ENCODE assay signal across 8 mouse cellular contexts in the genomic region with DNA sequence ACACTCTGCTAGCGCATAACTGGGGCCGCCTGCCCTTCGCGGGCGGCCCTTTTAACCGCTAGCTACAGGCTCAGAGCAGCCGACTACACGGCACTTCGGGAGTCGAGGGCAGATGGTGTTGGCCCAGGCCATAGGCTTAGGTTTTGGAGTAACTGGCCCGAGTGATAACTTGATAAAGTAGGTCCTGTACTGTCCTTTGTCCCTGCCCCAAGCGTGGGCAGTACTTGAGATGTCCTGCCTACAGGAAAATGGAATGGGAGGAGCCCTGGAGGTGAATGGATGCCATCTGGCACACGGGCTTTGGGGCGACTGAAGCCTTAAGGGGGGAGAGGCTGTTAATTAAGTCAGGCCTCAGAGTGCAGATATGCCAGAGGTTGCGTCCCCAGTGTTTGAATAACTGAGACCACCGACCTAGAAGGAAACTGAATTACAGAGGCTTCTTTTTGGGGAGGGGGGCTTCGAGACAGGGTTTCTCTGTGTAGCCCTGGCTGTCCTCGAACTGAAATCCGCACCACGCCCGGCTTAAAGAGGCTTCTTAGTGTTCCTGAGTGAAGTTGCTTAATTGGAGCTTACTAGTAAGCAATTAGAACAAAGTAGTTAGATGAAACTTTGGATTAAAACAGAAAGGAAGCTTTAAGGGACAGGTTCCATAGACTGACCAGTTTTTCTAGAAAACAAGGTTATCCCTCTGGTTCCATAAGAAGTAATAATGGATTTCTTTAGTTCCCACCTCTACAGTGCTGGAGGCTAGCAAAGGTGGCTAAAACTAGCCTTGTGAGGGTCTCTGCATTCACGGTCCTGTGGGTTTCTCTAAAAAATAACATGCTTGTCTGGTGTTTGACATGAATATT. TPM values are rescaled to one million over a fixed set of nuclear protein-coding genes. Genes with fewer than 3 reads are reported as not detected.
DNase-seq lines count a peak whose midpoint lies in the region; ATAC-seq and TF ChIP-seq lines count a peak whose summit lies in the region.

No protein-coding gene starts in this region.

- peak overlapping the region; percentile 85 for H3K27ac ChIP-seq in CH12.LX (ENCODE audit: insufficient read depth, low read depth)
- H3K27ac ChIP-seq in bone marrow macrophage, adult 2 months (ENCODE audit: insufficient read depth, low read depth, low read length): peak overlapping the region; percentile 96
- peak overlapping the region; percentile 96 for H3K27ac ChIP-seq in embryonic fibroblast, embryonic 13.5 days (ENCODE audit: insufficient read depth, low read length)
- peak overlapping the region; percentile 99 for H3K27ac ChIP-seq in heart, embryonic 10.5 days
- peak overlapping the region; percentile 95 for H3K27ac ChIP-seq in liver, adult 2 months (replicated peaks; ENCODE audit: insufficient read depth, low read depth, low read length)
- peak overlapping the region; percentile 97 for H3K27ac ChIP-seq in midbrain, embryonic 16.5 days (ENCODE audit: low read length)
- peak overlapping the region; percentile 97 for H3K27ac ChIP-seq in stomach, embryonic 16.5 days (ENCODE audit: low read length)

- H3K79me2 ChIP-seq in CH12.LX (replicated peaks; ENCODE audit: control insufficient read depth, extremely low read depth, insufficient read depth, poor library complexity, severe bottlenecking): no peaks in the 10 kb centered on the region
- no peaks in the 10 kb centered on the region for H3K79me2 ChIP-seq in liver, adult 2 months (ENCODE audit: control insufficient read depth, insufficient read depth, low read length)

- H3K4me3 ChIP-seq in CH12.LX (replicated peaks in 1 of 3; ENCODE audit: low read depth in 2 of 3, low read length in 2 of 3, poor library complexity in 1 of 3): peak overlapping the region; percentile 68 to 83 (median 78)
- H3K4me3 ChIP-seq in bone marrow macrophage, adult 2 months (ENCODE audit: insufficient read depth, low read length): peak overlapping the region; percentile 100
- H3K4me3 ChIP-seq in embryonic fibroblast, embryonic 13.5 days (ENCODE audit: insufficient read depth, low read length): peak overlapping the region; percentile 97
- H3K4me3 ChIP-seq in heart, embryonic 10.5 days: peak overlapping the region; percentile 89
- H3K4me3 ChIP-seq in liver, adult 2 months (ENCODE audit: insufficient read depth, low read depth, low read length): peak overlapping the region; percentile 96
- peak overlapping the region; percentile 75 for H3K4me3 ChIP-seq in midbrain, embryonic 16.5 days (ENCODE audit: low read depth, low read length)
- H3K4me3 ChIP-seq in stomach, embryonic 16.5 days (replicated peaks; ENCODE audit: low read length): peak overlapping the region; percentile 90

- H3K27me3 ChIP-seq in CH12.LX (replicated peaks): no peaks in the 10 kb centered on the region
- no peaks in the 10 kb centered on the region for H3K27me3 ChIP-seq in heart, embryonic 10.5 days (ENCODE audit: insufficient read depth, poor library complexity, severe bottlenecking)
- no peaks in the 10 kb centered on the region for H3K27me3 ChIP-seq in liver, adult 2 months (ENCODE audit: control insufficient read depth, insufficient read depth, low read length)
- no peaks in the 10 kb centered on the region for H3K27me3 ChIP-seq in midbrain, embryonic 16.5 days (ENCODE audit: control insufficient read depth, insufficient read depth, low read depth, low read length)
- H3K27me3 ChIP-seq in stomach, embryonic 16.5 days (ENCODE audit: control insufficient read depth, insufficient read depth, low read length): no peaks in the 10 kb centered on the region

- dilution Hi-C loops in CH12.LX (cut with MboI; ENCODE audit: extremely low pct_ligation_motif_present, extremely low pct_unique_long_range_greater_than_20kb, low sequenced_read_pairs): no loop called here

- peaks cover 0 to 6% of the 10 kb centered on the region in 2 experiments for H3K36me3 ChIP-seq in CH12.LX (replicated peaks in 1 of 2; ENCODE audit: control insufficient read depth in 1 of 2, insufficient read depth in 1 of 2, low read length in 1 of 2)
- 0 out of 2 replicates have a peak, but pooled peaks cover 2% of the 10 kb centered on the region for H3K36me3 ChIP-seq in heart, embryonic 10.5 days
- H3K36me3 ChIP-seq in liver, adult 2 months (ENCODE audit: control insufficient read depth, insufficient read depth, low read length): peaks cover 6% of the 10 kb centered on the region; the same call in 1 of the 2 replicates
- peaks cover 4% of the 10 kb centered on the region; the same call in 1 of the 2 replicates for H3K36me3 ChIP-seq in midbrain, embryonic 16.5 days (ENCODE audit: control insufficient read depth, insufficient read depth, low read length)
- no peaks in the 10 kb centered on the region for H3K36me3 ChIP-seq in stomach, embryonic 16.5 days (ENCODE audit: control insufficient read depth, insufficient read depth, low read length)

- H3K4me2 ChIP-seq in CH12.LX (ENCODE audit: insufficient read depth, low read depth, poor library complexity, severe bottlenecking): peak overlapping the region; percentile 69
- H3K4me2 ChIP-seq in midbrain, embryonic 16.5 days (ENCODE audit: low read length): peak overlapping the region; percentile 72
- H3K4me2 ChIP-seq in stomach, embryonic 16.5 days (ENCODE audit: low read depth, low read length): peak overlapping the region; percentile 57

- TF ChIP-seq POLR2A in CH12.LX (IDR thresholded peaks at IDR 0.05; ENCODE audit: low read depth, low read length): peak; percentile 68
- 0 out of 2 replicates have a peak, but pooled peaks have one; percentile 13 for TF ChIP-seq POLR2A in bone marrow macrophage, adult 2 months (IDR thresholded peaks at IDR 0.05; ENCODE audit: borderline replicate concordance, low read depth, low read length)
- TF ChIP-seq POLR2A in embryonic fibroblast, embryonic 13.5 days (IDR thresholded peaks at IDR 0.05; ENCODE audit: low read depth, low read length): peak; percentile 80
- TF ChIP-seq POLR2A in liver, adult 2 months (IDR thresholded peaks at IDR 0.05; ENCODE audit: extremely low read depth, insufficient read depth, low read length): peak; percentile 80; the same call in 1 of the 2 replicates

- peak; percentile 63 for DNase-seq in CH12.LX (ENCODE audit: extremely low read depth)
- DNase-seq in heart, embryonic 10.5 days (ENCODE audit: low spot score): peak; percentile 88
- peak; percentile 83 for DNase-seq in kidney, adult 9 months
- DNase-seq in liver, adult 2 months (ENCODE audit: extremely low read depth, low read depth, low spot score): peak; percentile 91

- TF ChIP-seq RAD21 in CH12.LX (IDR thresholded peaks at IDR 0.05; ENCODE audit: low read depth, low read length): no peak

- 3% methylated on average over 22 of the region's 22 CpGs for WGBS in heart, embryonic 10.5 days
- WGBS in liver, adult 2 months: 3% methylated on average over 22 of the region's 22 CpGs
- WGBS in midbrain, embryonic 16.5 days: under 1% methylated on average over 22 of the region's 22 CpGs
- 3% methylated on average over 22 of the region's 22 CpGs for WGBS in stomach, embryonic 16.5 days

- ATAC-seq in midbrain, embryonic 16.5 days: peak; percentile 81
- ATAC-seq in stomach, embryonic 16.5 days (ENCODE audit: insufficient read depth, low FRiP score): peak; percentile 49

- no peak for TF ChIP-seq CTCF in CH12.LX (conservative IDR thresholded peaks at IDR 0.05 in 1 of 2, IDR thresholded peaks at IDR 0.05 in 1 of 2; ENCODE audit: low read depth in 2 of 2, low read length in 2 of 2)
- TF ChIP-seq CTCF in bone marrow macrophage, adult 2 months (IDR thresholded peaks at IDR 0.05; ENCODE audit: low read depth, low read length): no peak
- TF ChIP-seq CTCF in embryonic fibroblast, embryonic 13.5 days (IDR thresholded peaks at IDR 0.05; ENCODE audit: borderline replicate concordance, insufficient read depth, low read length): no peak
- TF ChIP-seq CTCF in liver, adult 2 months (IDR thresholded peaks at IDR 0.05; ENCODE audit: low read depth, low read length): no peak

- no peak for TF ChIP-seq EP300 in CH12.LX (IDR thresholded peaks at IDR 0.05; ENCODE audit: low read length)

- in situ Hi-C loops in CH12.LX (cut with MboI; ENCODE audit: low pct_ligation_motif_present, low pct_unique_long_range_greater_than_20kb, low sequenced_read_pairs): loop anchor here (10.0 kb wide), 1 partner anchor 253 kb away; a partner anchor contains a TSS

- H3K9me3 ChIP-seq in CH12.LX (replicated peaks; ENCODE audit: low read length): no peaks in the 10 kb centered on the region
- H3K9me3 ChIP-seq in heart, embryonic 10.5 days: no peaks in the 10 kb centered on the region
- H3K9me3 ChIP-seq in midbrain, embryonic 16.5 days (replicated peaks; ENCODE audit: control insufficient read depth, low read length, poor library complexity, severe bottlenecking): no peaks in the 10 kb centered on the region
- no peaks in the 10 kb centered on the region for H3K9me3 ChIP-seq in stomach, embryonic 16.5 days (replicated peaks; ENCODE audit: control insufficient read depth, low read length)

- peak overlapping the region; percentile 98 for H3K9ac ChIP-seq in CH12.LX (ENCODE audit: insufficient read depth, low read depth)
- H3K9ac ChIP-seq in liver, adult 2 months (ENCODE audit: low read depth, low read length): peak overlapping the region; percentile 99
- peak overlapping the region; percentile 98 for H3K9ac ChIP-seq in midbrain, embryonic 16.5 days (ENCODE audit: low read depth, low read length)
- H3K9ac ChIP-seq in stomach, embryonic 16.5 days (ENCODE audit: low read length): peak overlapping the region; percentile 99

- H3K4me1 ChIP-seq in CH12.LX (ENCODE audit: control insufficient read depth in 1 of 2, insufficient read depth in 2 of 2): peaks cover 12 to 43% of the 10 kb centered on the region in 2 experiments
- H3K4me1 ChIP-seq in bone marrow macrophage, adult 2 months (ENCODE audit: control insufficient read depth, insufficient read depth, low read length): peaks cover 13% of the 10 kb centered on the region
- no peaks in the 10 kb centered on the region; the same call in 1 of the 2 replicates for H3K4me1 ChIP-seq in embryonic fibroblast, embryonic 13.5 days (ENCODE audit: control insufficient read depth, insufficient read depth, low read length)
- H3K4me1 ChIP-seq in heart, embryonic 10.5 days: peaks cover 4% of the 10 kb centered on the region; the same call in 1 of the 2 replicates
- peaks cover 12% of the 10 kb centered on the region for H3K4me1 ChIP-seq in liver, adult 2 months (ENCODE audit: control insufficient read depth, insufficient read depth, low read length)
- peaks cover 6% of the 10 kb centered on the region for H3K4me1 ChIP-seq in midbrain, embryonic 16.5 days (ENCODE audit: control insufficient read depth, insufficient read depth, low read length)
- H3K4me1 ChIP-seq in stomach, embryonic 16.5 days (ENCODE audit: control insufficient read depth, insufficient read depth, low read length): no peaks in the 10 kb centered on the region

RNA-seq across cellular contexts. Expression of a gene that starts 13.9 kb away (rescaled TPM):
- total RNA-seq in CH12.LX (2012; rRNA removed) (15.2 and 21.7 TPM in 2 replicates), CH12.LX (2014; rRNA removed) (3.0 TPM in 2 replicates)
- 6.9 and 7.7 TPM in 2 replicates for polyA plus RNA-seq in CH12.LX (2012; ENCODE audit: insufficient read length, low read depth)
- 27.5 and 27.8 TPM in 2 replicates for polyA plus RNA-seq in bone marrow macrophage, adult 2 months (2012; ENCODE audit: insufficient read depth, insufficient read length, missing spikeins)
- 9.3 and 10.9 TPM in 2 replicates for polyA plus RNA-seq in embryonic fibroblast, embryonic 13.5 days (2011; ENCODE audit: insufficient read length, low read depth, missing spikeins)
- polyA plus RNA-seq in heart, embryonic 10.5 days (2016; fragmentation: Nextera tagmentation; extraction: Ambion mirVana): 5.3 and 5.5 TPM in 2 replicates
- 18.2 and 24.1 TPM in 2 replicates for total RNA-seq in liver, adult 2 months (2014; rRNA removed)
- 36.3 and 52.8 TPM in 2 replicates for polyA plus RNA-seq in liver, adult 2 months (2012; rRNA removed)
- polyA plus RNA-seq in midbrain, embryonic 16.5 days (2015; fragmentation: Nextera tagmentation; extraction: Ambion mirVana): 4.8 and 5.9 TPM in 2 replicates
- polyA plus RNA-seq in stomach, embryonic 16.5 days (2015; fragmentation: Nextera tagmentation; extraction: Ambion mirVana): 6.3 and 9.4 TPM in 2 replicates

Comparison
In these comparisons a context has a peak if more than half of its experiments do, and no peak if none do; other contexts are left out.
1. Peak in every context shown above with its lines: DNase-seq, ATAC-seq, H3K4me3 ChIP-seq and H3K27ac ChIP-seq.
2. POLR2A ChIP-seq: peak in every context shown above with its lines; median percentile 80 in embryonic fibroblast, embryonic 13.5 days; 80 in liver, adult 2 months; 68 in CH12.LX; 13 in bone marrow macrophage, adult 2 months.